Mouse (Mus musculus) intestine, embryonic 16.5 days (tissue): ENCODE measurements around the gene Hist2h3c1. TPM values are rescaled to one million over a fixed set of nuclear protein-coding genes. Genes with fewer than 3 reads are reported as not detected.
"Not testable (repeated sequence)": the region's sequence is repeated elsewhere in the genome, so short reads cannot be mapped to it uniquely, and the experiment has no call there.

Source experiments
- ATAC-seq: fragments of 200-750 bp; cut with Nextera tagmentation; 2 replicates; pipeline ENCODE4 v1.8.0; 2017; ENCODE audit warnings: moderate TSS enrichment, moderate library complexity
- H3K27ac ChIP-seq: fragments of 300-500 bp; sonication (generic); 2 replicates; pipeline ENCODE4 v1.5.1; 2014; ENCODE audit warnings: mild to moderate bottlenecking, low read length
- H3K27me3 ChIP-seq: fragments of 300-500 bp; sonication (generic); replicated peaks from 2 replicates; pipeline ENCODE4 v1.6.1; 2014; ENCODE audit warnings: low read length, control low read depth, mixed read lengths; ENCODE audit not compliant: control insufficient read depth, insufficient read depth
- H3K36me3 ChIP-seq: fragments of 300-500 bp; sonication (generic); 2 replicates; pipeline ENCODE4 v1.6.1; 2014; ENCODE audit warnings: low read length, control low read depth; ENCODE audit not compliant: control insufficient read depth, insufficient read depth
- H3K4me1 ChIP-seq: fragments of 300-500 bp; sonication (generic); 2 replicates; pipeline ENCODE4 v1.6.1; 2014; ENCODE audit warnings: low read length, control low read depth, mixed read lengths; ENCODE audit not compliant: control insufficient read depth, insufficient read depth
- H3K4me2 ChIP-seq: fragments of 300-500 bp; sonication (generic); 2 replicates; pipeline ENCODE4 v1.6.1; 2014; ENCODE audit warnings: low read depth, low read length, control low read depth
- H3K4me3 ChIP-seq: fragments of 300-500 bp; sonication (generic); 2 replicates; pipeline ENCODE4 v1.5.1; 2014; ENCODE audit warnings: mild to moderate bottlenecking, low read length
- H3K9ac ChIP-seq: fragments of 300-500 bp; sonication (generic); 2 replicates; pipeline ENCODE4 v1.6.1; 2014; ENCODE audit warnings: low read depth, low read length
- H3K9me3 ChIP-seq: fragments of 300-500 bp; sonication (generic); 2 replicates; pipeline ENCODE4 v1.6.1; 2016; ENCODE audit warnings: low read length, control low read depth; ENCODE audit not compliant: control insufficient read depth
- WGBS: fragments of 180-500 bp; shearing (Covaris S2); extraction: QIAGEN DNeasy Blood & Tissue Kit; methylation state at CpG from one replicate; pipeline ENCODE4 v1.1.7; 2014; 5-methylcytosine and 5-hydroxymethylcytosine counted together
- polyA plus RNA-seq: library from polyadenylated mRNA; unstranded; fragments of >200 nt; fragmentation: Nextera tagmentation; extraction: Ambion mirVana; gene quantifications from 2 replicates; pipeline ENCODE4 v1.2.1, GENCODE M21; 2015

Hist2h3c1 gene
- polyA plus RNA-seq, 1 experiment from 2014 or later, result 1.8 TPM

- no peak overlapping the region for H3K4me3 ChIP-seq
- no peak overlapping the region for H3K9ac ChIP-seq
- no peaks in the 10 kb centered on the region for H3K9me3 ChIP-seq
- H3K27ac ChIP-seq, result no peak overlapping the region
- WGBS, result 89% methylated on average over 17 of the region's 17 CpGs
- no peak for ATAC-seq
- no peaks in the 10 kb centered on the region for H3K27me3 ChIP-seq
- H3K4me1 ChIP-seq, result peaks cover 3% of the 10 kb centered on the region
- H3K4me2 ChIP-seq, result no peak overlapping the region
- no peaks in the 10 kb centered on the region for H3K36me3 ChIP-seq
Measured at GRCm38 (mm10) chr3:96273591-96274465, 27.3 kb downstream of the Hist2h3c1 start.

- 15% methylated on average over 8 of the region's 8 CpGs for WGBS
Measured at GRCm38 (mm10) chr3:96277428-96277799, 30.9 kb downstream of the Hist2h3c1 start.

GRCm38 (mm10) chr3:96277800-96278624 is 31.5 kb downstream of the Hist2h3c1 start:
- Histone ChIP-seq H3K4me1 (no peaks in the 10 kb centered on the region; the same call in 1 of the 2 replicates), H3K27me3 (no peaks in the 10 kb centered on the region), H3K4me2 (peak overlapping the region; percentile 91), H3K9me3 (no peaks in the 10 kb centered on the region), H3K4me3 (peak overlapping the region; percentile 60), H3K9ac (peak overlapping the region; percentile 76), H3K36me3 (no peaks in the 10 kb centered on the region), H3K27ac (peak overlapping the region; percentile 82)
- WGBS, result under 1% methylated on average over 49 of the region's 49 CpGs
- peak; percentile 95 for ATAC-seq

More at GRCm38 (mm10) chr3:96277428-96277799, 30.9 kb downstream of the Hist2h3c1 start:
- H3K4me1 ChIP-seq, result no peaks in the 10 kb centered on the region; the same call in 1 of the 2 replicates
- H3K27ac ChIP-seq, result peak overlapping the region; percentile 38
- H3K36me3 ChIP-seq, result no peaks in the 10 kb centered on the region
- no peaks in the 10 kb centered on the region for H3K9me3 ChIP-seq
- peak overlapping the region; percentile 76 for H3K9ac ChIP-seq
- H3K27me3 ChIP-seq, result no peaks in the 10 kb centered on the region
- peak overlapping the region; percentile 91 for H3K4me2 ChIP-seq
- peak overlapping the region; percentile 60 for H3K4me3 ChIP-seq
- peak; percentile 51 for ATAC-seq

- 0 out of 2 replicates have a peak, but pooled peaks cover 3% of the 10 kb centered on the region for H3K27me3 ChIP-seq
- WGBS, result 53% methylated on average over 6 of the region's 6 CpGs
- ATAC-seq, result no peak
Measured at GRCm38 (mm10) chr3:96280660-96281059, 34.2 kb downstream of the Hist2h3c1 start.

GRCm38 (mm10) chr3:96284457-96284856 is 38.0 kb downstream of the Hist2h3c1 start:
- 0 out of 2 replicates have a peak, but pooled peaks cover 3% of the 10 kb centered on the region for H3K27me3 ChIP-seq
- H3K9ac ChIP-seq, result no peak overlapping the region
- no peaks in the 10 kb centered on the region for H3K4me1 ChIP-seq
- no peak overlapping the region for H3K27ac ChIP-seq
- no peaks in the 10 kb centered on the region for H3K36me3 ChIP-seq
- H3K9me3 ChIP-seq, result no peaks in the 10 kb centered on the region
- no peak overlapping the region for H3K4me3 ChIP-seq
- 12% methylated on average over 4 of the region's 4 CpGs for WGBS
- no peak overlapping the region for H3K4me2 ChIP-seq
- ATAC-seq, result no peak

More at GRCm38 (mm10) chr3:96280660-96281059, 34.2 kb downstream of the Hist2h3c1 start:
- Histone ChIP-seq H3K4me1 (no peaks in the 10 kb centered on the region; the same call in 1 of the 2 replicates), H3K9ac (no peak overlapping the region), H3K4me3 (no peak overlapping the region), H3K9me3 (no peaks in the 10 kb centered on the region), H3K4me2 (no peak overlapping the region), H3K36me3 (no peaks in the 10 kb centered on the region), H3K27ac (no peak overlapping the region)

- not testable (repeated sequence) for H3K27ac ChIP-seq, ATAC-seq, H3K4me3 ChIP-seq, H3K4me1 ChIP-seq, H3K4me2 ChIP-seq, H3K36me3 ChIP-seq, H3K27me3 ChIP-seq, H3K9ac ChIP-seq, H3K9me3 ChIP-seq
- 85% methylated on average over 11 of the region's 11 CpGs for WGBS
Measured at GRCm38 (mm10) chr3:96287334-96287733, 40.8 kb downstream of the Hist2h3c1 start.

GRCm38 (mm10) chr3:96289201-96289600 is 42.7 kb downstream of the Hist2h3c1 start:
- no peak overlapping the region for H3K4me3 ChIP-seq
- H3K27ac ChIP-seq, result no peak overlapping the region
- no peaks in the 10 kb centered on the region for H3K4me1 ChIP-seq
- H3K27me3 ChIP-seq, result peaks cover 3% of the 10 kb centered on the region; the same call in 1 of the 2 replicates
- 69% methylated on average over 3 of the region's 3 CpGs for WGBS
- H3K9me3 ChIP-seq, result no peaks in the 10 kb centered on the region
- no peak overlapping the region for H3K9ac ChIP-seq
- ATAC-seq, result no peak
- no peaks in the 10 kb centered on the region for H3K36me3 ChIP-seq
- no peak overlapping the region for H3K4me2 ChIP-seq

- H3K4me3 ChIP-seq, H3K4me2 ChIP-seq, H3K4me1 ChIP-seq, H3K27ac ChIP-seq, ATAC-seq, H3K9me3 ChIP-seq, H3K27me3 ChIP-seq, H3K36me3 ChIP-seq, H3K9ac ChIP-seq: not testable (repeated sequence)
- 92% methylated on average over 3 of the region's 3 CpGs for WGBS
Measured at GRCm38 (mm10) chr3:96290727-96291126, 44.2 kb downstream of the Hist2h3c1 start.

- Histone ChIP-seq H3K27me3 (peaks cover 3% of the 10 kb centered on the region; the same call in 1 of the 2 replicates), H3K36me3 (no peaks in the 10 kb centered on the region), H3K27ac (no peak overlapping the region), H3K9ac (no peak overlapping the region), H3K4me1 (no peaks in the 10 kb centered on the region), H3K4me2 (no peak overlapping the region), H3K9me3 (no peaks in the 10 kb centered on the region), H3K4me3 (no peak overlapping the region)
- no peak for ATAC-seq
- 57% methylated on average over 6 of the region's 6 CpGs for WGBS
Measured at GRCm38 (mm10) chr3:96292641-96293040, 46.2 kb downstream of the Hist2h3c1 start.
